Mouse (Mus musculus) embryonic facial prominence, embryonic 11.5 days (tissue): ENCODE results near the gene Vwce. TPM values are rescaled to one million over a fixed set of nuclear protein-coding genes. Genes with fewer than 3 reads are reported as not detected.

Experiments used
- ATAC-seq: fragments of 200-750 bp; cut with Nextera tagmentation; replicated peaks from 2 replicates; pipeline ENCODE4 v1.8.0; 2017; ENCODE audit warnings: low read depth; ENCODE audit not compliant: insufficient number of reproducible peaks, low FRiP score, low TSS enrichment
- DNase-seq: peaks from one replicate; pipeline ENCODE4 v3.0.0-alpha.2; 2015; ENCODE audit warnings: low spot score
- H3K27ac ChIP-seq: fragments of 300-500 bp; sonication (generic); replicated peaks from 2 replicates; pipeline ENCODE4 v1.5.1; 2014; ENCODE audit warnings: mild to moderate bottlenecking, low read depth, low read length, control low read depth
- H3K27me3 ChIP-seq: fragments of 300-500 bp; sonication (generic); 2 replicates; pipeline ENCODE4 v1.6.1; 2014; ENCODE audit warnings: mild to moderate bottlenecking, low read length, moderate library complexity, mixed read lengths; ENCODE audit not compliant: control insufficient read depth, insufficient read depth
- H3K36me3 ChIP-seq: fragments of 300-500 bp; sonication (generic); replicated peaks from 2 replicates; pipeline ENCODE4 v1.6.1; 2014; ENCODE audit warnings: low read depth, mild to moderate bottlenecking, low read length, moderate library complexity, mixed read lengths; ENCODE audit not compliant: control insufficient read depth, insufficient read depth
- H3K4me1 ChIP-seq: fragments of 300-500 bp; sonication (generic); 2 replicates; pipeline ENCODE4 v1.6.1; 2014; ENCODE audit warnings: low read length, mixed read lengths; ENCODE audit not compliant: control insufficient read depth, insufficient read depth
- H3K4me2 ChIP-seq: fragments of 300-500 bp; sonication (generic); 2 replicates; pipeline ENCODE4 v1.6.1; 2014; ENCODE audit warnings: low read depth, mild to moderate bottlenecking, control low read depth, low read length, moderate library complexity
- H3K4me3 ChIP-seq: fragments of 300-500 bp; sonication (generic); 2 replicates; pipeline ENCODE4 v1.5.1; 2014; ENCODE audit warnings: low read depth, low read length, control low read depth
- H3K9ac ChIP-seq: fragments of 300-500 bp; sonication (generic); replicated peaks from 2 replicates; pipeline ENCODE4 v1.6.1; 2014; ENCODE audit warnings: mild to moderate bottlenecking, control low read depth, low read length
- H3K9me3 ChIP-seq: fragments of 300-500 bp; sonication (generic); replicated peaks from 2 replicates; pipeline ENCODE4 v1.6.1; 2016; ENCODE audit warnings: mild to moderate bottlenecking, low read length, inconsistent platforms, mixed read lengths; ENCODE audit not compliant: control insufficient read depth
- WGBS: fragments of 180-500 bp; shearing (Covaris S2); extraction: QIAGEN DNeasy Blood & Tissue Kit; methylation state at CpG from one replicate; pipeline ENCODE4 v1.1.7; 2014; 5-methylcytosine and 5-hydroxymethylcytosine counted together
- polyA plus RNA-seq: library from polyadenylated mRNA; unstranded; fragments of >200 nt; fragmentation: Nextera tagmentation; extraction: Ambion mirVana; gene quantifications from 2 replicates; pipeline ENCODE4 v1.2.1, GENCODE M21; 2014

The Vwce gene
- polyA plus RNA-seq, 1 experiment from 2014 or later: 0.73 TPM

GRCm38 (mm10) chr19:10688537-10689352, 54.7 kb downstream of the Vwce start, which contains the start of gene Vps37c:
TSS of gene Vps37c (plus strand) at chr19:10688735.
- ATAC-seq: peak; percentile 93
- Histone ChIP-seq H3K36me3 (no peaks in the 10 kb centered on the region), H3K4me2 (peak within 1 kb of the TSS; percentile 74), H3K4me1 (no peaks in the 10 kb centered on the region; the same call in none of the 2 replicates), H3K4me3 (peak within 1 kb of the TSS; percentile 81), H3K27ac (peak within 1 kb of the TSS; percentile 87), H3K9me3 (no peaks in the 10 kb centered on the region), H3K27me3 (no peaks in the 10 kb centered on the region), H3K9ac (peak within 1 kb of the TSS; percentile 86)
- peak; percentile 95 for DNase-seq
- WGBS: under 1% methylated on average over 58 of the region's 74 CpGs

GRCm38 (mm10) chr19:10689470-10690166, 55.6 kb downstream of the Vwce start:
- peak overlapping the region; percentile 87 for H3K27ac ChIP-seq
- 62% methylated on average over 5 of the region's 5 CpGs for WGBS
- no peaks in the 10 kb centered on the region for H3K27me3 ChIP-seq
- H3K4me2 ChIP-seq: peak overlapping the region; percentile 74
- no peaks in the 10 kb centered on the region for H3K36me3 ChIP-seq
- H3K4me1 ChIP-seq: no peaks in the 10 kb centered on the region; the same call in none of the 2 replicates
- H3K9ac ChIP-seq: peak overlapping the region; percentile 86
- ATAC-seq: no peak
- H3K4me3 ChIP-seq: peak overlapping the region; percentile 81
- DNase-seq: no peak
- no peaks in the 10 kb centered on the region for H3K9me3 ChIP-seq

GRCm38 (mm10) chr19:10690336-10690735, 56.3 kb downstream of the Vwce start:
- WGBS: 82% methylated on average over 3 of the region's 3 CpGs
- Histone ChIP-seq H3K9me3 (no peaks in the 10 kb centered on the region), H3K27ac (no peak overlapping the region), H3K36me3 (no peaks in the 10 kb centered on the region), H3K4me2 (no peak overlapping the region), H3K4me3 (no peak overlapping the region), H3K27me3 (no peaks in the 10 kb centered on the region), H3K4me1 (no peaks in the 10 kb centered on the region; the same call in none of the 2 replicates), H3K9ac (no peak overlapping the region; the same call in 1 of the 2 replicates)
- DNase-seq: no peak
- ATAC-seq: no peak

GRCm38 (mm10) chr19:10691121-10691520, 57.1 kb downstream of the Vwce start:
- no peak overlapping the region for H3K4me2 ChIP-seq
- no peak overlapping the region for H3K27ac ChIP-seq
- DNase-seq (no peak), ATAC-seq (no peak)
- H3K9me3 ChIP-seq: no peaks in the 10 kb centered on the region
- WGBS: 91% methylated on average over 4 of the region's 4 CpGs
- H3K4me1 ChIP-seq: no peaks in the 10 kb centered on the region; the same call in none of the 2 replicates
- no peaks in the 10 kb centered on the region for H3K36me3 ChIP-seq
- H3K4me3 ChIP-seq: no peak overlapping the region
- H3K9ac ChIP-seq: no peak overlapping the region
- no peaks in the 10 kb centered on the region for H3K27me3 ChIP-seq

GRCm38 (mm10) chr19:10691660-10692059, 57.6 kb downstream of the Vwce start:
- H3K4me2 ChIP-seq: no peak overlapping the region
- WGBS: 78% methylated on average over 3 of the region's 3 CpGs
- no peaks in the 10 kb centered on the region for H3K9me3 ChIP-seq
- H3K4me3 ChIP-seq: no peak overlapping the region
- DNase-seq (no peak), ATAC-seq (no peak)
- no peak overlapping the region for H3K27ac ChIP-seq
- no peaks in the 10 kb centered on the region for H3K36me3 ChIP-seq
- no peaks in the 10 kb centered on the region; the same call in none of the 2 replicates for H3K4me1 ChIP-seq
- H3K27me3 ChIP-seq: no peaks in the 10 kb centered on the region
- no peak overlapping the region for H3K9ac ChIP-seq

GRCm38 (mm10) chr19:10692361-10692760, 58.3 kb downstream of the Vwce start:
- no peaks in the 10 kb centered on the region; the same call in none of the 2 replicates for H3K4me1 ChIP-seq
- 85% methylated on average over 4 of the region's 4 CpGs for WGBS
- no peak for ATAC-seq

GRCm38 (mm10) chr19:10693926-10694682, 60.1 kb downstream of the Vwce start:
- H3K36me3 ChIP-seq: no peaks in the 10 kb centered on the region
- no peak overlapping the region for H3K4me3 ChIP-seq
- no peaks in the 10 kb centered on the region; the same call in 1 of the 2 replicates for H3K4me1 ChIP-seq
- no peak overlapping the region for H3K27ac ChIP-seq
- DNase-seq: no peak
- no peak overlapping the region for H3K9ac ChIP-seq
- WGBS: 88% methylated on average over 10 of the region's 10 CpGs
- H3K27me3 ChIP-seq: no peaks in the 10 kb centered on the region
- no peaks in the 10 kb centered on the region for H3K9me3 ChIP-seq
- ATAC-seq: no peak
- no peak overlapping the region for H3K4me2 ChIP-seq

More at GRCm38 (mm10) chr19:10692361-10692760, 58.3 kb downstream of the Vwce start:
- no peak overlapping the region for H3K27ac ChIP-seq
- DNase-seq: no peak
- no peak overlapping the region for H3K4me3 ChIP-seq
- H3K4me2 ChIP-seq: no peak overlapping the region
- H3K9ac ChIP-seq: no peak overlapping the region
- H3K9me3 ChIP-seq: no peaks in the 10 kb centered on the region
- H3K36me3 ChIP-seq: no peaks in the 10 kb centered on the region
- H3K27me3 ChIP-seq: no peaks in the 10 kb centered on the region
